Mouse (Mus musculus): Measurements from ENCODE around the gene Brd3os. TPM values are rescaled to one million over a fixed set of nuclear protein-coding genes. Genes with fewer than 3 reads are reported as not detected.

The Brd3os gene
- polyA plus RNA-seq (2016; fragmentation: Nextera tagmentation; extraction: Ambion mirVana): 2.9 and 3.2 TPM in 2 replicates

GRCm38 (mm10) chr2:27441767-27442707, at the start of gene Brd3os:
TSS of gene Brd3os (plus strand) at chr2:27442324.
- H3K27ac ChIP-seq (ENCODE audit: poor library complexity, severe bottlenecking): peak within 1 kb of the TSS; percentile 36; the same call in 1 of the 2 replicates
- peak within 1 kb of the TSS; percentile 60 for H3K4me3 ChIP-seq
- H3K4me1 ChIP-seq (replicated peaks): peaks cover 24% of the 10 kb centered on the region
- H3K4me2 ChIP-seq: peak within 1 kb of the TSS; percentile 86
- H3K27me3 ChIP-seq (replicated peaks): no peaks in the 10 kb centered on the region
- H3K9me3 ChIP-seq (replicated peaks): no peaks in the 10 kb centered on the region
- peak within 1 kb of the TSS; percentile 80 for H3K9ac ChIP-seq
- peak; percentile 89 for ATAC-seq (ENCODE audit: insufficient number of reproducible peaks, low FRiP score)
- H3K36me3 ChIP-seq: peaks cover 21% of the 10 kb centered on the region
- 2% methylated on average over 36 of the region's 36 CpGs for WGBS

GRCm38 (mm10) chr2:27394158-27394832, 47.8 kb upstream of the Brd3os start:
- H3K9ac ChIP-seq: no peak overlapping the region
- peaks cover 11% of the 10 kb centered on the region; the same call in 1 of the 2 replicates for H3K27me3 ChIP-seq (replicated peaks)
- H3K36me3 ChIP-seq: no peaks in the 10 kb centered on the region
- WGBS: 61% methylated on average over 10 of the region's 10 CpGs
- H3K4me3 ChIP-seq: no peak overlapping the region
- no peak overlapping the region for H3K4me2 ChIP-seq
- H3K4me1 ChIP-seq (replicated peaks): peaks cover 62% of the 10 kb centered on the region
- no peak overlapping the region for H3K27ac ChIP-seq (ENCODE audit: poor library complexity, severe bottlenecking)
- H3K9me3 ChIP-seq (replicated peaks): no peaks in the 10 kb centered on the region; the same call in 1 of the 2 replicates
- no peak for ATAC-seq (ENCODE audit: insufficient number of reproducible peaks, low FRiP score)

DNA sequence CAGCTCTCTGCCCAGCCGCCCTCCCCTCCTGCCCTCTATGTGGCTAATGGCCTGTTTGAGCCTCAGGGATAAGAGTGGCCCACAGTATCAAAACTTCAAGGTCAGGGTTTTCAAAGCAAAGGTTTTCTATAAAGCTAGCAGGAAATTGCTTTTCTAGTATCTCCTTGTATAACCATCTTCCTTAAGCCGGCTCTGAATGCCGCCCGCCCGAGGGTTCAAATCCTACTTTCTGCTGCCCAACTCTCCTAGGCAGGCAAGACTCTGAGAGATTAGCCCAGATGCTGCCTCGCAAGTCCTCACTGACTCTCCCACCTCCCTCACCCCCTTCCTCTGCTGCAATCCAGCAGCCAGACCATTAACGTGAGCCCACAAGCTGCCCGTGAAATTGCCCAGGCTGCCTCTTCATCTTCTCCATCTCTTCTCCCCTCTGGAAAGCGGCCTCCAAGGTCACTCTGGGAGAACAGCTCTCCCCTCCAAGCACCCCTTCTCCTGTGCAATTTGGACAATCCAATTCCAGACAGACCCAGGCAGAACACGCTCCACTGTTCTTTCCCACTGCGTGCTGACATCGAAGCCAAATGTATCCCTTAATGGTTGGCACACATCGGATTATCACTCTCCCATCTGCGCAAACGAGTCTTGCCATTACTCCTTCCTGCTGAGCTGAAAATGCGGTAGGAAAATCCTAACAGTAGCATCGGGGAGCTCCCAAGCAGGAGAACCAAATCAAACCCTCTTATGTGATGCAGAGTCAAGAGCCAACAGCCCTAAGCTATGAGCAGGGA, 45.3 kb upstream of the Brd3os start:
- no peaks in the 10 kb centered on the region for H3K36me3 ChIP-seq
- H3K4me2 ChIP-seq: no peak overlapping the region
- no peaks in the 10 kb centered on the region; the same call in 1 of the 2 replicates for H3K9me3 ChIP-seq (replicated peaks)
- H3K27me3 ChIP-seq (replicated peaks): peaks cover 11% of the 10 kb centered on the region; the same call in 1 of the 2 replicates
- no peak overlapping the region for H3K9ac ChIP-seq
- ATAC-seq (ENCODE audit: insufficient number of reproducible peaks, low FRiP score): no peak
- H3K27ac ChIP-seq (ENCODE audit: poor library complexity, severe bottlenecking): no peak overlapping the region
- no peak overlapping the region for H3K4me3 ChIP-seq
- 57% methylated on average over 17 of the region's 17 CpGs for WGBS
- peaks cover 37% of the 10 kb centered on the region for H3K4me1 ChIP-seq (replicated peaks)

- Histone ChIP-seq H3K4me1 (replicated peaks) (peaks cover 25% of the 10 kb centered on the region), H3K4me2 (no peak overlapping the region), H3K36me3 (no peaks in the 10 kb centered on the region), H3K27me3 (replicated peaks) (peaks cover 7% of the 10 kb centered on the region; the same call in 1 of the 2 replicates), H3K4me3 (no peak overlapping the region), H3K9ac (no peak overlapping the region), H3K9me3 (replicated peaks) (no peaks in the 10 kb centered on the region; the same call in 1 of the 2 replicates), H3K27ac (ENCODE audit: poor library complexity, severe bottlenecking) (no peak overlapping the region)
- 89% methylated on average over 2 of the region's 2 CpGs for WGBS
- ATAC-seq (ENCODE audit: insufficient number of reproducible peaks, low FRiP score): no peak
Measured at GRCm38 (mm10) chr2:27400083-27400482, 42.0 kb upstream of the Brd3os start.

- Histone ChIP-seq H3K9ac (no peak overlapping the region), H3K27me3 (replicated peaks) (no peaks in the 10 kb centered on the region), H3K4me3 (no peak overlapping the region), H3K4me1 (replicated peaks) (peaks cover 30% of the 10 kb centered on the region), H3K27ac (ENCODE audit: poor library complexity, severe bottlenecking) (no peak overlapping the region), H3K36me3 (no peaks in the 10 kb centered on the region), H3K9me3 (replicated peaks) (no peaks in the 10 kb centered on the region; the same call in 1 of the 2 replicates), H3K4me2 (no peak overlapping the region)
- no peak for ATAC-seq (ENCODE audit: insufficient number of reproducible peaks, low FRiP score)
- WGBS: 76% methylated on average over 2 of the region's 2 CpGs
Measured at GRCm38 (mm10) chr2:27401544-27401943, 40.6 kb upstream of the Brd3os start.

DNA sequence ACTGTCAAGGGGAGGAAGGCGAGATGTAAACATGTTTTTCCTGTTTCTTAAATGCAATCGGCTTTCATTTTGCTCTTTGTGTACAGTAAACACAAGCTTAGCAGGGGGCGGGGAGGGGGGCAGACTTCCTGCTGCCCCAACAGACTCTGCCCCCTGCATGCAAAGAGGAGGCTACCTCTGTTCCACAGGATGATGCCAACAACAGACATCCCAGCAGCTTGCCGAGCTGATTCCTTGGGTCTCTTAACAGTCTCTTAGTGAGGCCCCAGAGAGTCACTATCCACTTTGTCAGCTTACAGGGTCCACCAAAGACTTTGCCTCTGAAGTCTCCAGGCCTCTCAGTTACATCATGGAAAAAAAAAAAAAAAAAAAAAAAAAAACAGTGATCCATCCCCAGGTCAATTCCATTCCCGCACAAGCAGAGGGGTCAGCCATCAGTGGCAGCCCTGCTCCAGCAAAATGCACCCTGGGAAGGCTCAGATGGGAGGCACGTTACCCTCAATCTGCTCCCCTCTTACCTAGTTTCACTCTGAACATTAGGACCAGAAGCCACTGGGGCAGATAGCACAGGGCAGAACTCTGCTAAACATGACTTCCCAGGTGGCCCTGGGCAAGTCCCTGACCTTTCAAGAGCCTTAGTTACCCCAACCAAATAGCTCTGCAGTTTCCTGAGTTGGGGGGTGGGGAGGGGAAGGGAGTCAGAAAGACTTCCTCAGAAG, 37.6 kb upstream of the Brd3os start:
- no peak overlapping the region for H3K4me3 ChIP-seq
- no peak overlapping the region for H3K9ac ChIP-seq
- H3K4me2 ChIP-seq: no peak overlapping the region
- H3K36me3 ChIP-seq: no peaks in the 10 kb centered on the region
- WGBS: 55% methylated on average over 6 of the region's 6 CpGs
- H3K27ac ChIP-seq (ENCODE audit: poor library complexity, severe bottlenecking): no peak overlapping the region
- H3K27me3 ChIP-seq (replicated peaks): no peaks in the 10 kb centered on the region
- H3K4me1 ChIP-seq (replicated peaks): peaks cover 43% of the 10 kb centered on the region
- no peaks in the 10 kb centered on the region; the same call in 1 of the 2 replicates for H3K9me3 ChIP-seq (replicated peaks)
- ATAC-seq (ENCODE audit: insufficient number of reproducible peaks, low FRiP score): no peak

GRCm38 (mm10) chr2:27405094-27405884, 36.8 kb upstream of the Brd3os start:
- no peak overlapping the region for H3K4me3 ChIP-seq
- no peaks in the 10 kb centered on the region for H3K27me3 ChIP-seq (replicated peaks)
- peaks cover 43% of the 10 kb centered on the region for H3K4me1 ChIP-seq (replicated peaks)
- no peak overlapping the region for H3K4me2 ChIP-seq
- no peaks in the 10 kb centered on the region for H3K36me3 ChIP-seq
- no peak overlapping the region for H3K27ac ChIP-seq (ENCODE audit: poor library complexity, severe bottlenecking)
- 0 out of 2 replicates have a peak overlapping the region, but pooled peaks have one; percentile 25 for H3K9ac ChIP-seq
- no peak for ATAC-seq (ENCODE audit: insufficient number of reproducible peaks, low FRiP score)
- H3K9me3 ChIP-seq (replicated peaks): no peaks in the 10 kb centered on the region
- WGBS: 69% methylated on average over 5 of the region's 5 CpGs

GRCm38 (mm10) chr2:27406928-27407327, 35.2 kb upstream of the Brd3os start:
- H3K36me3 ChIP-seq: no peaks in the 10 kb centered on the region
- H3K27ac ChIP-seq (ENCODE audit: poor library complexity, severe bottlenecking): no peak overlapping the region
- no peak overlapping the region for H3K4me2 ChIP-seq
- 69% methylated on average over 5 of the region's 5 CpGs for WGBS
- H3K4me3 ChIP-seq: no peak overlapping the region
- no peak for ATAC-seq (ENCODE audit: insufficient number of reproducible peaks, low FRiP score)
- peaks cover 58% of the 10 kb centered on the region for H3K4me1 ChIP-seq (replicated peaks)
- H3K9ac ChIP-seq: no peak overlapping the region
- no peaks in the 10 kb centered on the region for H3K9me3 ChIP-seq (replicated peaks)
- H3K27me3 ChIP-seq (replicated peaks): no peaks in the 10 kb centered on the region

- ATAC-seq (ENCODE audit: insufficient number of reproducible peaks, low FRiP score): no peak
- H3K9me3 ChIP-seq (replicated peaks): no peaks in the 10 kb centered on the region
- no peaks in the 10 kb centered on the region for H3K27me3 ChIP-seq (replicated peaks)
- H3K4me1 ChIP-seq (replicated peaks): peaks cover 66% of the 10 kb centered on the region
- no peaks in the 10 kb centered on the region for H3K36me3 ChIP-seq
- H3K4me3 ChIP-seq: no peak overlapping the region
- no peak overlapping the region for H3K9ac ChIP-seq
- H3K27ac ChIP-seq (ENCODE audit: poor library complexity, severe bottlenecking): no peak overlapping the region
- H3K4me2 ChIP-seq: no peak overlapping the region
- WGBS: 70% methylated on average over 3 of the region's 3 CpGs
Measured at GRCm38 (mm10) chr2:27408194-27408593, 33.9 kb upstream of the Brd3os start.

Measured in heart, embryonic 12.5 days (tissue).